Mouse (Mus musculus) E14TG2a.4 (cell line): Measurements from ENCODE around the gene Rps27.

ENCODE experiments used
- CTCF ChIP-seq: conservative IDR thresholded peaks from 2 replicates; pipeline ENCODE4 v1.5.1; 2014; ENCODE audit warnings: low read length
- NANOG ChIP-seq: IDR thresholded peaks from 2 replicates; pipeline ENCODE4 v1.6.1; 2014; ENCODE audit warnings: borderline replicate concordance, low read length, mixed read lengths
- POU5F1 ChIP-seq: IDR thresholded peaks from 2 replicates; pipeline ENCODE4 v1.6.1; 2014; ENCODE audit warnings: low read length, borderline replicate concordance

DNA sequence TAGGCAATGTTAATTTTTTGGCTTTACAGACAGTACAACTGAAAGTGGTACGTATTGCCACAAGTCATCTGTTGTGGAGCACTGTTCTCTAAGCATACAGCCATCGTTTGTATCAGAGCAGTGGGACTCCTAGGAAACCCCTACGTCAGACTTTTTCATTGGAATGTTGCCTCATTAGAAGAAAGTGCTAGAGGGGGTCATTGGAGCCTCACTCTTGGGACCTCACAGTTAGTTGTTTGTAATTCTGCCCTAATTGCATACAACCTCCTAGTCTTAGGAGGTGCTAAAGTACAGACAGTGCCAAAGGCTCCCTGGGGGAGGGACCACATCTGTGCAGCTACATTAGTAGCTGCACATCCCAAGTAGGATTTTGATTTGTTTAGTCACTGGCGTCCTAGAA lies 18.7 kb downstream of the Rps27 start:
- no peak for TF ChIP-seq CTCF
- TF ChIP-seq NANOG = no peak
- no peak for TF ChIP-seq POU5F1
